Mouse (Mus musculus) stomach, postnatal 0 days (tissue): ENCODE results near the gene 1700129C05Rik. TPM values are rescaled to one million over a fixed set of nuclear protein-coding genes. Genes with fewer than 3 reads are reported as not detected.

Source experiments
- ATAC-seq: fragments of 200-750 bp; cut with Nextera tagmentation; 2 replicates; pipeline ENCODE4 v1.8.0; 2017; ENCODE audit not compliant: low FRiP score, low TSS enrichment
- DNase-seq: peaks from one replicate; pipeline ENCODE4 v3.0.0-alpha.2; 2016; ENCODE audit warnings: low spot score
- H3K27ac ChIP-seq: fragments of 300-500 bp; sonication (generic); replicated peaks from 2 replicates; pipeline ENCODE4 v1.5.1; 2014; ENCODE audit warnings: mild to moderate bottlenecking, control low read depth
- H3K27me3 ChIP-seq: fragments of 300-500 bp; sonication (generic); 2 replicates; pipeline ENCODE4 v1.6.1; 2014; ENCODE audit warnings: low read length; ENCODE audit not compliant: control insufficient read depth, insufficient read depth
- H3K36me3 ChIP-seq: fragments of 300-500 bp; sonication (generic); 2 replicates; pipeline ENCODE4 v1.6.1; 2014; ENCODE audit warnings: low read length, mixed read lengths; ENCODE audit not compliant: control insufficient read depth, insufficient read depth
- H3K4me1 ChIP-seq: fragments of 300-500 bp; sonication (generic); replicated peaks from 2 replicates; pipeline ENCODE4 v1.6.1; 2014; ENCODE audit warnings: antibody characterized with exemption; ENCODE audit not compliant: control insufficient read depth, insufficient read depth
- H3K4me2 ChIP-seq: fragments of 300-500 bp; sonication (generic); replicated peaks from 2 replicates; pipeline ENCODE4 v1.6.1; 2014; ENCODE audit warnings: low read depth, mild to moderate bottlenecking, control low read depth, moderate library complexity
- H3K4me3 ChIP-seq: fragments of 300-500 bp; sonication (generic); 2 replicates; pipeline ENCODE4 v1.5.1; 2014; ENCODE audit warnings: low read depth, low read length, control low read depth
- H3K9ac ChIP-seq: fragments of 300-500 bp; sonication (generic); 2 replicates; pipeline ENCODE4 v1.6.1; 2014; ENCODE audit warnings: mild to moderate bottlenecking, low read length, control low read depth, mixed read lengths
- H3K9me3 ChIP-seq: fragments of 300-500 bp; sonication (generic); 2 replicates; pipeline ENCODE4 v1.6.1; 2016; ENCODE audit warnings: low read length; ENCODE audit not compliant: control insufficient read depth
- CTCF ChIP-seq: IDR thresholded peaks from 2 replicates; pipeline ENCODE4 v1.5.1; 2016; ENCODE audit warnings: antibody characterized with exemption, low read depth, mild to moderate bottlenecking, moderate library complexity
- EP300 ChIP-seq: optimal IDR thresholded peaks from 2 replicates; pipeline ENCODE3; 2016; ENCODE audit warnings: antibody characterized with exemption
- WGBS: fragments of 180-500 bp; shearing (Covaris S2); extraction: QIAGEN DNeasy Blood & Tissue Kit; methylation state at CpG from one replicate; pipeline ENCODE4 v1.1.7; 2014; 5-methylcytosine and 5-hydroxymethylcytosine counted together
- polyA plus RNA-seq: library from polyadenylated mRNA; unstranded; fragments of >200 nt; fragmentation: Nextera tagmentation; extraction: Ambion mirVana; gene quantifications from 2 replicates; pipeline ENCODE4 v1.2.1, GENCODE M21; 2015

Gene 1700129C05Rik
- polyA plus RNA-seq, 1 experiment from 2014 or later: not detected

DNA sequence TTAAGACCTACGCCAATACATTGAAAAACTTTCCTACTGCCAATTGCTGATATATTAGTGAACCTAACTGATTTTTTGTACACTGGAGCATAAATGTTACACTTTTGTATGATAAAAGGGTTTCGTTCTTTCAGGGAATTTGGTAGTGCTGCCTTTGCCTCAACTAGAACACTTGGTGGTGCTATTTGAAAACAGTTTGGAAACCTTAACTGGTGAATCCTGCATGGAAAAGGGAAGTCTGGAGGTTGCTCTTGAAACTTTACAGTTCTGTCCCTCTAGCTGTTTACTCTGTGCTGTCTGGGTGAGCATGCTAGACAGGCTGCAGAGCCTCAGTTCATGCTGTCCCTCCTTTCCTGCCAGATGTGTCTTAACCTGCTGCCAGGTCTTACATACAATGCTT lies 12.9 kb upstream of the 1700129C05Rik start:
- Histone ChIP-seq H3K4me3 (no peak overlapping the region), H3K9ac (no peak overlapping the region), H3K4me2 (no peak overlapping the region), H3K27me3 (no peaks in the 10 kb centered on the region), H3K4me1 (no peaks in the 10 kb centered on the region), H3K9me3 (no peaks in the 10 kb centered on the region), H3K27ac (no peak overlapping the region), H3K36me3 (no peaks in the 10 kb centered on the region)
- TF ChIP-seq EP300: no peak
- peak; percentile 67 for TF ChIP-seq CTCF
- WGBS: 73% methylated on average over 2 of the region's 2 CpGs
- ATAC-seq: no peak
- no peak for DNase-seq

DNA sequence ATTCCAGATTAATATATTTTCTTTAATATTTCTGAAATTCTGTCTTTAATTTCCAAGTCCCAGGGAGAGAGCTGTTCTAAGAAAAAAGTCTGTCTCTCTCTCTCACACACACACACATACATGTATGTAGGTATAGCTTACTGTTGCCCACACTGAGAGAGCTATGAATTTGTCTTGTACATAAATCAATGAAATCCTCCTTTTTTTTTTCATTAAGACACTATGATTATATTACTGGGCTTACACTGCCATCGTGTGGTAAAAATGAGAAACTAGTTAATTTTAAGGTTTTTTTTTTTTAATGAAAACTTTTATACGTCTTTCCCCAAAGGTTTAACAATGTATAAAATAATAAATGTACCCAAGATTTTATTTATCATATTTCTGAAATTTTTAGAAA lies 28.4 kb downstream of the 1700129C05Rik start:
- WGBS: 1% methylated on average over 2 of the region's 2 CpGs
- Histone ChIP-seq H3K4me3 (no peak overlapping the region), H3K36me3 (no peaks in the 10 kb centered on the region), H3K9ac (no peak overlapping the region), H3K27me3 (no peaks in the 10 kb centered on the region), H3K4me1 (no peaks in the 10 kb centered on the region), H3K27ac (no peak overlapping the region), H3K9me3 (no peaks in the 10 kb centered on the region), H3K4me2 (no peak overlapping the region)
- TF ChIP-seq CTCF (peak; percentile 63), EP300 (no peak)
- no peak for ATAC-seq
- no peak for DNase-seq

DNA sequence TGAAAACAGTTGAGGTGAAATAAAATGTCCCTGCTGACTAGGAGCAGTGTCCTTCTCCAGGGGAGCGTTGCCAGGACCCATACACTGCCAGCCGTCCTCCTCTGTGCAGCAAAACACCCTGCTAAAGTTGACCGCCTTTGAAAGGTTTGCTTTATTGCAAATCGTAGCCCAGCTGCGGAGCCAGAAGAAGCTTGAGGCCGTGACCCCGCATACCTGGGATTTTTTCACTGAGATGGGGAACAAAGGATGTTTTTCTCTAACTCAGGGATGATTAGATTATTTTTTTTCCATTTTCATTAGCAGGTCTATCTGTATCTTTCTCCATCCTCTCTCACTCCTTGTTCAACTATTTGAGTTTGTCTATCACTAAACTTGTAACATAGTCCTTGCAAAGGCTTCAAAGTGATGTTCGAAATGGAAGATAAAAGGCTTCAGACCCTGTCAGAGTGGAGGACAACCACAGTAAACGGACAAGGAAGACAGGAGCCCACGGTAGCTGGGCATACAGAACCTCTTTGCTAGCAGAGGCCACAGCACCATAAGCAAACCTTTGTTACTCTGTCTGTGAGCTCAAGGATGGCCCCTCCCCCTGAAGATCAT lies 38.6 kb downstream of the 1700129C05Rik start:
- no peak overlapping the region for H3K4me2 ChIP-seq
- H3K36me3 ChIP-seq: no peaks in the 10 kb centered on the region
- H3K27me3 ChIP-seq: no peaks in the 10 kb centered on the region
- H3K9me3 ChIP-seq: no peaks in the 10 kb centered on the region
- no peak overlapping the region for H3K4me3 ChIP-seq
- TF ChIP-seq EP300 (no peak), CTCF (no peak)
- no peak for ATAC-seq
- H3K9ac ChIP-seq: no peak overlapping the region
- H3K27ac ChIP-seq: no peak overlapping the region
- no peaks in the 10 kb centered on the region for H3K4me1 ChIP-seq
- no peak for DNase-seq
- 21% methylated on average over 10 of the region's 10 CpGs for WGBS

DNA sequence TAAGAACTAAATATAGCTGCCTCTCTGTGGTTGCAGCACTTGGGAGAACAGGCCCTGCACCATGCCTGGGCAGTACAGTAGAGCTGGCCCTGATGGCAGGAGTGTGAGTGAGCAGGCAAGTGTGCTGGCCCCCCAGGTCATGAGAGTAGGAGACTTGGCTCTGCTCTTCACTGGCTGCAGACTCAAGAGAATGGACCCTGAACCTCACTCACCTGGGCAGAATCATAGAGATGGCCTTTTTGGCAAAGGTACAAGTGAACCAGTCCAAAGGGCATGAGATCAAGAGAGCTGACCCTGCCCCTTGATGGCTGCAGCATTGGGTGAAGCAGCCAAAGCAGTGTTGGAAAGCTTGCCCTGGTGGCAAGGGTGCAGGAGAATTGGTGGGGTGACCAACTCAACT lies 49.1 kb downstream of the 1700129C05Rik start:
- Histone ChIP-seq H3K9me3 (no peaks in the 10 kb centered on the region), H3K9ac (no peak overlapping the region), H3K4me3 (no peak overlapping the region), H3K27me3 (no peaks in the 10 kb centered on the region), H3K36me3 (no peaks in the 10 kb centered on the region), H3K27ac (no peak overlapping the region), H3K4me2 (no peak overlapping the region), H3K4me1 (no peaks in the 10 kb centered on the region)
- no peak for DNase-seq
- no peak for ATAC-seq
- no peak for TF ChIP-seq CTCF
- TF ChIP-seq EP300: no peak

DNA sequence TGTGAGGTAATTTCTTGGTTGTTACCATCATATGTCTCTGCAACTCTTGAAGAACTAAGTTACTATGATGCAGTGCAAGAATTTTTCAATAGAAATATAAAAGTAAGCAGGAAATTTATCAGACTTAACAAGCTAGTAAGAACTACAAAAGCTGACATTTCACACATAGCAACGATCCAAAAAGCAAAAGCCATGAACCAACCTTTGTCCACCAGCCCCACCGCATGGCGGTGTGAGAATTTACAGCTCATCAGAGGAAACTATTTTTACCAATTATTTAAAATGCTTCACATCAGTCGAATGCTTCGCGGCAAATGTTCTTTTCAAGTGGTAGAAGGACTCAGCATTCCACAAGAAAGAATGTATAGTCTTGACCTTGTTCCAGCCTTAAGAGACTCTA lies 58.3 kb downstream of the 1700129C05Rik start:
- peak; percentile 49 for DNase-seq
- no peak for ATAC-seq
- H3K9me3 ChIP-seq: no peaks in the 10 kb centered on the region
- H3K4me1 ChIP-seq: no peaks in the 10 kb centered on the region
- H3K4me2 ChIP-seq: no peak overlapping the region
- H3K9ac ChIP-seq: no peak overlapping the region
- no peaks in the 10 kb centered on the region for H3K27me3 ChIP-seq
- H3K27ac ChIP-seq: no peak overlapping the region
- 24% methylated on average over 6 of the region's 6 CpGs for WGBS
- H3K36me3 ChIP-seq: no peaks in the 10 kb centered on the region
- H3K4me3 ChIP-seq: no peak overlapping the region
- TF ChIP-seq EP300 (no peak), CTCF (peak; percentile 82)

Other genes with a start within 250 kb of the 1700129C05Rik start
- gene Gm5142, start 35.9 kb upstream of the 1700129C05Rik start, polyA plus RNA-seq: not detected in 2 replicates
- 16.1 and 18.6 TPM in 2 replicates for gene Rcbtb1, start 58.3 kb upstream of the 1700129C05Rik start, polyA plus RNA-seq
- not detected in 2 replicates for gene Gm6904, start 117.3 kb upstream of the 1700129C05Rik start, polyA plus RNA-seq
- gene Phf11a, start 154.6 kb upstream of the 1700129C05Rik start, polyA plus RNA-seq: not detected in 2 replicates
- gene Phf11b, start 198.5 kb upstream of the 1700129C05Rik start, polyA plus RNA-seq: 0.93 and 1.2 TPM in 2 replicates
- 5.5 and 6.9 TPM in 2 replicates for gene Phf11d, start 222.6 kb upstream of the 1700129C05Rik start, polyA plus RNA-seq